Mouse (Mus musculus): Measurements from ENCODE around the gene Smtn.
A peak's percentile ranks its signal among the peaks of the same experiment; 100 is the strongest.

The Smtn gene

DNA sequence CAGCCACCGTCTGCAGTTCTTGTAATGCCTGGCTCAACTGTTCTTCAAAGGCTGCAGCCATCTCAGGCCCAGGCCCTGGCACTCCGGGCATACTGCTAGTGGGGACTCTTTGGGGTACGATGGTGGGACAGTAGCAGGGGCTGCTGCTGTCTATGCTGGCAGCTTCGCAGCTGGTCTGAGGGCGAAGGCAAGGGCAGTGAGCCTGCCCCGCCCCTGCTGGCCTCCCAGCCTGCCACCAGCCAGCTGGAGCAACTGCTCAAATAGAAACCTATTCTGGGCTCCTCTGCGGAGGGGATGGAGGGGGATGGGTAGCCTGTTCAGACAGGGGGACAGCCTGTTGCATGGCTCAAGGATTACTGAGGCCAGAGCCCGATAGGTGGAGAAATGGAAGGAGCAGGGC, 12.6 kb downstream of the Smtn start:
- DNase-seq (ENCODE audit: extremely low read depth, low read depth): no peak

DNA sequence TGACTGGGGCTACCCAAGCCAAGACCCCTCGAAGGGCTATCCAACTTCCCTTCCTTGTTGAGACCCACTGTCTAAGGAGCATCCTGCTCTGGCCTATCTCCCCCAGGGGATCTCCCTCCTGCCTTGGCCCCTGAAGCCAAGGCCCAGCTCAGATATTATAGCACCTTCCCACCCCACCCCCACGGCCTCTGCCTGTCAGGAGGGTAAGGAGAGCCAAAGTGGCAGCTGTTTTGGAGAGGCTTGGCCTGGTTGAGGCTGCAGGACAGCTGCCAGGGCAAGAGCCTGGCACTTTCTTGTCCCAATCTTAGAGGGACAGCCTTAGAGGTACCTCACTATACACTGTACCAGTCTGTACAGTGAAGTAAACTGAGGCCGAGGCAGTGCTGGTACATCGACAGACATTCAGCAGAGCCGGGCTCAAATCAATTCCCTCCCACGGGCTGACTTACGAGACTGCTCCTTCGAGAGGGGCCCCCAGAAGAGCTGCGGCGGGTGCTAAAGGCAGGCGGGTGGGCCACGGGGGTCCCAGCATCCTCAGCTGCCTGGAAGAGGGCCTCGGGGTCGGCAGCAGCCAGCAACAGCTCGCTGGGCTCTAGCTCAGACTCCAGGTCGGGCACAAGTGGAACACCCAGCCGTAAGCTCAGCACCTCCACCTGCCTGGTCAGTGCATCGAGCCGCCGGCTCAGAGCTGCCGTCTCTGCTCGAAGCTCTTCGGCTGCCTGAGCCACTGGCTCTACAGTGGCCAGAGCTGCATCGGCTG, 13.3 kb downstream of the Smtn start:
- no peak for DNase-seq (ENCODE audit: extremely low read depth, low read depth)

DNA sequence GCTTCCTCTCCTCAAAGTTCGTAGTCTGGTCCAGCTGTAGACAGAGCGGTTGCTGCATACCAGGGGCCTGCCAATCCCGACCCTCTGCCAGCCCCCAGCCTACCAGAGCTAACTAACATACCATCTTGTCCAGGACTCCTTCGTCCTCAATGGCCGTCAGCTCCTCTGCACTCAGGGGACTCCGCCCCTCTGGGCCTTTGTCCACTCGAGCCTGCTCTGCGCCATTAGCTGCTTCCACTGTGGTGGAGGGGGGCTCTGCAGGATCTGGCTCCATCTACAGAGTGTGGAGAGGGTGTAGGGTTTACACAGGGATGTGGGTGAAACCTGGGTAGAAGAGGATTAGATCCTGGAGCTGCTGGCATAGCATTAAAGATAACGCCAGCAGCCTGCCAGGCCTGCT, 14.2 kb downstream of the Smtn start:
- DNase-seq (ENCODE audit: extremely low read depth, low read depth): no peak

DNA sequence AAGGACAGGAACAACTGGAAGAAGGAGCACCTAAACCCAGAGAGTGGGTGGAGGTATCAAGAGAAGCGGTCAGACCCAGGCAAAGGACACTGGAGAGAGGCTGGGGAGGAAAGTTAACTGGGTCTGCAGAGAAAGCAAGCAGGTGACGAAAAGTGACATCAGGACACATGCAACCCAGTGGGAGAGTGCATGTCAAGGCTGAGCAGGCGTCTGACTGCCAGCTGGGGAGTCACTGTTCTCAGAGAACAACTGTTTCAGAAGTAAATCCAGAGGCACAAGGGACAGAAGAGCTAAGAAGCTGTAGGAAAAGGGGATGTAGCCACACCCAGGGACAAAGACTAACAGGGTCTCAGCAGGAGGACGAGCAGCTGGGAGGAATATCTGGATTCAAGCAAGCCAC, 14.9 kb downstream of the Smtn start:
- DNase-seq (ENCODE audit: extremely low read depth, low read depth): no peak

DNA sequence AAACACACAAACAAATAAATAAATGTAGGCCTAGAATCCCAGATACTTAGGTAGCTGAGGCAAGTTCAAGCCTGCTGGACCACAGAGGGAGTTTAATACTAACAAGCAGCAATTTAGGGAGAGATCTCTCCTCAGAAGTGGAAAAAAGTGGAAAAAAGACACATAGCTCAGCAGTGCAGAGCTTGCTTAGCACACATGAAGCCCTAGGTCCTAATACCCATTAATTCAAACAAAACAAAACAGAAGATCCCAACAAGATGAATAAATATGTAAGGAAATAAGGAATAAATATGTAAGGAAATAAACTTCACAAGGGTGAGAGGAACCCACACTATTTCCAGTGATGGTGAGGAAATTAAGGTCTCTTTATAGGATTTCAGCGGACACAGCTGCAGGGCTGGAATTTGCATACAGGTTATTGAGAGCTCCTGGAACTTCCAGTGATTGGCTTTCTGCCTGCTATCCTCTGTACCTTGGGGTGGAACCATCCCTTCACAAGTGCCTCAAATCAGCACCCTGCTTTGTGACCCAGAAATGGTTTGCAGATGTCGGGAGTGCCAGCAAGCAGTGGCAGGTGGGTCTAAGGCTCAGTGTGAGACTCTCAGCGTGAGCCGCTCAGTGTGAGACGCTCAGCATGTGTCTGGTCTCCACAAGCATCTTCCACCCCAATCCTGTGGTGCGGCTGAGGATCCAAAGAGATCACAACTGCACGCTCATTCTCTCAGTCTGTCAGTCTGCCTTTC, 16.4 kb downstream of the Smtn start:
- no peak for DNase-seq (ENCODE audit: extremely low read depth, low read depth)

DNA sequence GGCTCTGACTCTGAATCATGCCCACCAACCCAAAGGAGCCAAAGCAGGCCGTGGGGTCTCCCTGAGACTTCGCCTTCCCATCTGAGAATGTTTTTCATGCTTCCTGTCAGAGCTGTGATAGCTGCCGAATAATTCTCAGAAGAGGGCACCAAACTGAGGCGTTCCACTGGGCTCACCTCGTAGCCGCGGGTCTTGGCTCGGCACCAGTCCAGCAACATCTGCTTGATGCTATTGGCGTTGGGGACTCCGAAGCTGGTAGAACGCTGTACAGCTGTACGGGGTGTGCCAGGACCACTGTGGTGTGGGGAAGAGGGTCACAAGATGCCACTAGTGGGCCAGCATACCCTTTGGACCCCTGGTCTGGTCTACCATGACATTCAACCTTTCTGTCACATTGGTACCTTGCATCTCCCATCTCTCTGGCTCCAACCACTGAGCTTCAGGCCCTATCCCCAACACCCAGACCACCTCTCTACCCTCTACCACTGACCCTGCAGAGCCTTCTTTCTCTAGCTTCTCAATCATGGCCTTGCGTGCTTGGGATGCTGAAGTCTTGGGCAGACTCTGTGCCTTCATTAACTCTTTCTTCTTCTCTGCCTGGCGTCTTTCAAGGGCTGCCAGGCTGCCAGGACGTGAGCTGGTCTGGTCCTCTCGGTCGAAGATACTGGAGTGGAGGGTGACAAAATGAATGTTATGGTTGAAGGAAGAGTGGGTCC, 18.0 kb downstream of the Smtn start:
- no peak for DNase-seq (ENCODE audit: extremely low read depth, low read depth)

DNA sequence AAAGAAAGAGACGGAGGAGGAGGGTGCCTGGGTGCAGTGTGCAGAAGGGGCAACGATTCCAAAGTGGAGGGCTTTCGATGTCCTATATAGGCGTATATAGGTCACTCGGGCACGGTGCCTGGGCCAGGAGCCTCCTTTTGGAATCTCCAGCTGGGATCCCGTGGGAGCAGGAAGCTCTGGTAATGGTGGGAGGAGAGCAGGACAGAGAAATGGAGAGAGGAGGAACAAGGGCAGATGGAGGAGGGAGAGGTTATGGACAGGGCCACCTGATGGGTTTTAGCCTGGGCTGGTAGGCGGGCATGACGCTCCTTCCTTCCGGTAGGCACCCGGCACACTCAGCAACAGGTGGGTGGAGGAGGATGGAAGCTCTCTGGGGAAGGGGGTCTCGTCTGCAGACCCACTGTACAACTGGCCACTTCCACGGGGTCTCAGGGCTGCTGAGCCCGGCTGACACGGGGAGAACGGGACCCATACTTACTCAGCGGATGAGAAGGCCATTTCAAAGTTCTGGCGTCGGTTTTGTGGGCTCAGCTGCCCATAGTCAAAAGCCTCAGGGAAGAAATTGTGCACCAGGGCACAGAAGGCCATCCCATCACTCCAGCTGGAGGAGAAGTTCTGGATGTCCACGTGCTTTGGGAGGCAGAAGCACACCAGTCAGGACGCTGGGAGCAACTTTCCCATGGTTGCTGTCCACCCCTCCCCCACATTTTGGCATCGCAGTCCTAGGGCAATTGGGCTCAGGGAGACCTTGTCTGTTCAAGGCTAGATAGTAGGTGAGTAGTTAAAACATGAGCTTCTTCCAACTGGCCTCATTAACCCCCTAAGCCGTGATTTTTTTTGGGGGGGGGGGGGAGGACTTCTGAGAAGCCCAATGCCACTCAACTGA, 18.8 kb downstream of the Smtn start:
- DNase-seq (ENCODE audit: extremely low read depth, low read depth): no peak

DNA sequence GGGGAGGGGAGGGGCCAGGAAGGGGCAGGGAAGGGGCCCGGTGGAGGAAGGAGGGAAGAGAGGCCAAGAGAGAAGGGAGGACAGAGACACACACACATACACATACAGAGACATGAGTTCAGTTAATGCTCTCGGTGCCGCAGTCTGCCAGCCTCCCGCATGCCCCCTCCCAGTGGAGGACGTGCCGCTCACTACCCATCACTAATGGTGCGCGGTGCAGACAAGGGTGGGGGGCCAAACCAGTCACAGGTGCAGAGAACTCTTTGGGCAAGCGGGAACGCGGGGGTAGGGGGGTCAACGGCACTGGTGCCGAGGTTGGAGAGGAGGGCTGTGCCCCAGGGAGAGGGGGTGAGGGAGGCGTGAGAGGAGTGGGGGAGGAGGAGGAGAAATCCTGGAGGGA, 19.5 kb downstream of the Smtn start:
- no peak for DNase-seq (ENCODE audit: extremely low read depth, low read depth)

DNA sequence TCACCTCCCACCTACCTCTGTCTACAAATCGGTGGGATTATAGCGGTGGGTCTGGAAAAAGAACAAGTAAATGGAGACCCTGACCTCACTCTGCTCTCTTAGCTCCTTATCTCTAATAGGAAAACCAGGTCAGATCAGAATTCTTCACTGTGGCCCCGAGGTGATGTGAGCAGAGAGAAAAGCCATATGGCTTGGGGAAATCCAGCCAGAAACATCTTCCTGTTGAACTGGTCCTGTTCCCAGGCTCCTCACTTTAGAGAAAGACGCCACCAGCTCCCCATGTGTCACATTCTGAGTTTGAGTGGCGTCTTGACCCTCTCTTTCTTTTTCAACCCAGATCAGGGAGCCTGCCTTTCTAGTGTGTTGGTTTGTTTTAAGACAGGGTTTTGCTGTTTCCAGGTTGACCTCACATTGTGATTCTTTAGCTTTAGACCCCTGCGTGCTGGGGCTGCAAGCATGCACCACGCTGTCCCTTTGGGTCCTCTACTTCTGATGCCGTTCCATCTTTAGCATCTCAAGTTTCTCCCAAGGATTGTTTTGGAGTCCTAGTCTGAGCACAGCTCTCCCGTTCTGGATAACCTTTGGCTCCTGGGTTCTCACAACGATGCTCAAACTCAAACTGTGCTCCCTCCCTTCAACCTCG, 20.5 kb downstream of the Smtn start:
- no peak for DNase-seq (ENCODE audit: extremely low read depth, low read depth)

DNA sequence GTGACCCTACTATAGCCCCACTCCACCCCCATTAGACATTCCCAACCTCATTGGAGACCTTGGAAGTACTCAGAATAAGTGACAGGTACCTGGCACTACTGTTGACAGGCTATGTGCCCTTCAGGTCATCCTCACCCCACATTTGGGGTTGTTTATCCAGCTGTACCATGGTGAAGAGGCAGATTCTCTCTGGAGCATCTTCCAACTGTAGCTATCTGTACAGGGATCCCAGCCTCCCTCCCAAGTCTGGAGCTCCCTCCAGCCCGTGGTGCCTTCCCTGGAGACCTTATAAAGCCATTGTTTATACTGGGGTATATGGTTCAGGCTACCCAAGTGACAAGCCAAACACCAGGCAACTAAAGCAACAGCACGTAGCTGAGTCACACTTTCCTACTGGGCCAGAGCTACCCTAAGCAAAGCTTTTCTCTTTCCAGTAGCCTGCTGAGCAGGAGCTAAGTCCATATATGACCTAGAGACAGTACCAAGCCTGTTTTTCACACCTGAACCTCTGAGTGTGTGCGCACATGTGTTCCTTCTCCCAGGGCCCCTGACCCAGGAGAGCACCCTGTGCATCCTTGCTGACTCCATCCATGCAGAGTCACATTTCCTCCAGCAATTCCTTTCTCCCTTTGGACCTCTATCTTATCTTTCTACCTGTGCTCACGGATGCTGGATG, 21.2 kb downstream of the Smtn start:
- DNase-seq (ENCODE audit: extremely low read depth, low read depth): no peak

DNA sequence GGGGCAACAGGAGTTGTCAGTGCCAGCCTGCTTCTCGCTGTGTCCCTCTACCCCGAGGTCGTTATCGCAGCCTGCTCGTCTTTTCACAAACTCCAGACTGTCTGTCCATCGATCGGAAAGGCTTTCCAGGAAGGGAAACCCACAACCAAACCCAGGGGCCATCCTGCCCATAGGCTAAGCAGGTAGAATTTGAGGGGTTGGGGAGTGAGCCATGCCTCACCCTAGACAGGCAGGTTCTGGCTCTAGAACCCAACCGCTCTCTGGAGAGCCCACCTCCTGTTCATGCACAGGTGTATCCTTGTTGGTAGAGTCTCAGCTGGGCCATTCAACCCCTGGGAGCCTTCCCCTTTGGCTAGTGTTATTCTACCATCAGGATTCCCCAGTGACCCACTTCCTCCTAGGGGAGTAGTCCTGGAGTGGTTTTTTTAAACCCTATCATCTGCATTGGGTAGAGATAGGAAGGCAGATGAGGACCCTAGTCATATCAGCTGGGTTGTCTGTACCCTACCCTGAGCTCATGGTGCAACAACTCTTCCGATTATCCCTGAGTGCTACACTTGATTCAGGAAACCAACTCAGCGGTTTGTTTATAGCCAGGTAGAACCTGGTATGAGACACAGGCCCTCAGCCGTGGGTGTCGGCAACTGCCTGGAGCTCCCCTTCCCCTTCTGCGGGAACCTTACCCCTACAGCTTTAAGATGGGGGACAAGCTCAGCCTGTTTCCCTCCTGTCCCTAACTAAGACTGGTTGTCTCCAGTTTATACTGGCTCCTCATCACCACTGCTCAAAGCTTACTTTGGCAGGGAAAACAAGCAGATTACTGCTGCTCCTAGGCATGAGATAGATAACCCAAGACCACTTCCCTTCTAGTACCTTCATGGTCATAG, 22.3 kb downstream of the Smtn start:
- no peak for DNase-seq (ENCODE audit: extremely low read depth, low read depth)

DNA sequence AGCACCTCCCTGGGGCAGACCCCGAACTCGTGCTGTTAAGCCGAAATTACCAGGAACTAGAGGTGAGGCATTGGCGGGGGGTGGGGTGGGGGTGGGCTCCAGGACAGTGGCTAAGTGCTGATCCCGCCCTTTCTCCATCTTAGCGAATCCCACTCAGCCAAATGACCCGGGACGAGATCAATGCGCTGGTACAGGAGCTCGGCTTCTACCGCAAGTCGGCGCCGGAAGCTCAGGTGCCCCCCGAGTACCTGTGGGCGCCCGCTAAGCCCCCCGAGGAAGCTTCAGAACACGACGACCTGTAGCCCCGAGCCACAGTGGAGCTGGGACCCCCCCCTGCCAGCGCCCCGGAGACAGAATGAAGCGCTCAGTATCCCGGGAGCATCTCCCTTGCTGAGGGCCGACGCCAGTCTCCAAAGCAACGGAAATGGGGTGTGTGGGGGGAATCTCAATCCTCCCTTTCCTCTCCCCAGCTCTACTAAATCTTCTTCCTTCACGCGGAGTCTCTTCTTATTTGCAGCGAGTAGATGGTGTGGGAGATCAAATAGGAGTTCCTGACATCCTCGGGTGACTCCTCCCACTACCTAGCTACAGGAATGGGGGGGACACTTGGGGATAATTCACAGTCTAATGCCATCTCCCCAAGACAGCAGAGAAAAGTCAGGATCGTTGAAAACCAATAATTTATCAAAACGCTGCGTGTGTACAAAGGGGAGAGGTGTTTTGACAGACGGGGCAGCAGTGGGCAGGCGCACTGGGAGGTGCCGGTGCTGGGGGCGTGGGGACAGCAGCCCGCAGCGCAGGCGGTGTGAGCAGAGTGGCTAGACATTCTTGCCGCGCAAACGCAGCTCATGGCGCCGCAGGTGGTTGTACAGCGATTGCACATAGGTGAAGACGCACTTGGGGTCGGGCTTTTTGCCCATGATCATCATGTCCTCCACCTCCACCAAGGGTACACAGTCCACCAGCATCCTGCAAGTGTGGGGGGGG, 23.3 kb downstream of the Smtn start:
- DNase-seq (ENCODE audit: extremely low read depth, low read depth): no peak

DNA sequence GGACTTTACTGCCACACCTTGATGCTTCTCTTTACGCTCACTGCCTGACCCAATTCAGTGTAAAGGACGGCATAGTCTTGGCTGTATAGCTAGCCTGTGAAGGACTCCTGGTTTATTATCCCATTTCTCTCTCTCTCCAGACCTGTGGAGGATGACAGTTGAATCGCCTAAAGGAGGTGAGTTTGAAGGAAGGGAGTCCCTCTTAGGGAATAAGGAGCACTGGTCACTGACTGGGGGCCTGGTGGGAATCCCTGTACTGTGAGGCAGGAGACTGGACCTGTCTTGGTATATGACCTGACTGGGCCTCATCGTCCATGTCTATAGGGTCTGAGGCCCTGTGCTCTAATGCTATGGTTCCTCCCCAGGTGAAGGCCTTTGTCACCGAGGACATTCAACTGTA, 24.3 kb downstream of the Smtn start:
- DNase-seq (ENCODE audit: extremely low read depth, low read depth): no peak

DNA sequence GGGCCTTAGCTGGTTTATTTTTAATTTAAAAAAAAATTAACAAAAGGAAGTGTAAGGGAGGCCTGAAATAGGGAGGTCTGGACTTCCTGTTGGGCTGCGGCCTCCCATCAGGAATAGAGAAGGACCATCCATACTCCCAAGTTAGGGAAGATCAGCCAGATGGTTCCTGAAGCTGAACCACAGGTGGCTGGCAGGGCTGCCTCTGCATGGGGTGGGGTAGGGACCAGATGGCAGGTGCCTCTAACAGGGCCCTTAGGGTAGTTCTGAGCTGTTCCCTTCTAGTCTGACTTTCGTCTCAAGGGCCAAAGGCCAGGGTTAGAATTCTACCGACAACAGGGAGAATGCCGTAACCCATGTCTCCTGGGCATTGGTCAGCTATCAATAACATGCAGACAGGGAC, 24.8 kb downstream of the Smtn start:
- no peak for DNase-seq (ENCODE audit: extremely low read depth, low read depth)

DNA sequence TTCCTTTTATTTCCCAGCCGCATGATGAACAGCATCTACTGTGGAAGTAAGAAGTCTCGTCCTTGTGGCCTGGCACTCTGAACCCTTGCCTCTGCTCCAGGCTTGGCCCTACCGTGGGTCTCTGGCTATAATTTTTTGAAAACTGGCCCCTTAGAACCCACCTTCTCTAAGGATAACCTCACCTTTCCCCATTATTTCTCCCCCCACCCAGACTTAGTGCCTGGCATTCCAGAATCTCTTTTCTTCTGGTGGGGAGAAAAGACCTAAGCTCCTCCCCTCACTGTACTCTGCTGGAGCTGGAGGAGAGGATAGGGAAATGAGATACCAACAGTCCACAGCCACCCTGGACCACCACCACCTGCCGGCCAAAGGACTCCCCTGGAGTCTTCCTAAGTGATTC, 25.2 kb downstream of the Smtn start:
- no peak for DNase-seq (ENCODE audit: extremely low read depth, low read depth)

DNA sequence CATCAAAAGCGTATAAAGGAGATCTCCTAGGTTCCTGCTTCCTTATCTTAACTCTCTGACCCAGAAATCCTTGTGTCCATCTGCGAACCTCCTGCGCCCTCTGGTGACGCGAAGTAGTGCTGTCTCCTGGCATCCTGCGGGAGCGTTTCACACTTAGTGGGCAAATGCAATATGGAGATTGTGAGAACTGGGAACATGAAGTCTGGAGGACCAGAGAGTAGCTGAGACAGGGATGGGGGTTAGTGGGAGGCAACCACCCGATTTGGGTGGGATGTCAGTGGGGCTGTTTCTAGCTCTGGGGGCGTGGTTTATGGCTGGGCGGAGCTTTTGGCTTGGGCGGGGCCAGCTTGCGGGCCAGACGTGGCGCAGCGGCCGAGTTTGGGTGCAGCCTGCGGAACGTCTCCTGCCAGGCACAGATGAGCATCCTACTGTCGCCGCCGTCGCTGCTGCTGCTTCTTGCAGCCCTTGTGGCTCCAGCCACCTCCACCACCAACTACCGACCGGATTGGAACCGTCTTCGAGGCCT, 25.8 kb downstream of the Smtn start, which contains the start of gene Selenom:
Gene Selenom (plus strand): TSS at position 156 of the 526 bp plus-strand sequence.
- peak; percentile 73 for DNase-seq (ENCODE audit: extremely low read depth, low read depth)

DNA sequence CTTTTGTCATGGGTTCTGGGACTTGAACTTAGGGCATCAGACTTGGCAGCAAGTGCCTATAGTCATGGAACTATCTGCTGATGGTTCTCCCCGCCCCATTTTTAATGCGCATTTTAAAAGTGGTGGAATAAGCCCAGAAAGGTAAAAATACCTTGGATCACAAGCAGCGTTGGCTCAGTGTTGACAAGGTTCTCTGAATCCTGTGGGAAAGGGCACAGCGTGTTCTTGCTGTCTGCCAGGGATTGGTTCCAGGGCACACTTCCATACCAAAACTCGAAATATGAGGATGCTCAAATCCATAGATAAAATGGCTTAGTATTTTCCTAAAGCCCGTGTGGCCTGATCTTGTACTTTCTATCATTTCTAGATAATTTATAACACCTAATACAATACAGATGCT, 27.1 kb downstream of the Smtn start:
- no peak for DNase-seq (ENCODE audit: extremely low read depth, low read depth)

DNA sequence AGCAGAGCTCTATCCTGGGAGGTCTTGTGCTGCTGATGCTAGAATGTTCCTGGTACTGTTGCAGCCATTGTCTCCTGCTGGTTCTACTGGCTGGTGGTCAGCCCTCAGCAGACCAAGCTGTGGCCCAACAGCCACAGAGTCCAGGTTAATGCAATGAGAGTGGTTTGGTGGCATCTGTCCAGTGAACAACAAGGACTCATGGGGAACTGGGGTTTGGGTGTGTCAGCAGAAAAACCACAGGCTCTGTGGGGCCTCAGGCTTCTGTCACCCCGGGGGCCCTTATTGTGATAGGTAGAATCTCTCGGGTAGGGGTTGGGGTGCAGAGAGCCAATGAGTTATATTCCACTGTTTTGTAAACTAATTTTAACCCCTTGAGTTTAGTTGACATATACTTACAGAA, 30.1 kb downstream of the Smtn start:
- no peak for DNase-seq (ENCODE audit: extremely low read depth, low read depth)
